Mouse (Mus musculus) megakaryocyte, embryonic 14.5 days (primary cell): ENCODE data around the gene Txndc12.

Experiments
- FLI1 ChIP-seq: IDR thresholded peaks from 2 replicates; pipeline ENCODE4 v1.6.1; 2012; ENCODE audit warnings: low read length, inconsistent platforms, mixed read lengths
- GATA1 ChIP-seq: IDR thresholded peaks from 3 replicates; pipeline ENCODE4 v1.6.1; 2012; ENCODE audit warnings: mixed read lengths, low read length, inconsistent platforms, borderline replicate concordance

DNA sequence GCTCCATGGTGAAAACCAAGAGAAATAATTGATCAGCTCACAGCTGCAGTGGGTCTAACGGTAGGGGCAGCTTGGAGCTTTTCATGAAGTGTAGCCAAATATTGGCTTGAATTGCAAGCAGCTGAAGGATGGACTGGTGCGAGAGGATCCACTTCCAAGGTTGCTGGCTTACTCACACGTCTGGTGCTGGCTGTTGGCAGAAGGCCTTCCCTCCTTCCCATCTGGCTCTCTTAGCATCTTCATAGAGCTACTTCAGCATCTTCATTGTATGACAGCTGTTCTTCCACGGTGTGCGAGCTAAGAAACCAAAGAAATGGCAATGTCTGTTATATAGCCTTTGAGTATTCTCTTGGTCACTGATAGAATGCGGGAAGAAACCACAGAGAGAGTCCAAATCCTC lies 56.5 kb downstream of the Txndc12 start:
- no peak for TF ChIP-seq GATA1
- no peak for TF ChIP-seq FLI1
